Mouse (Mus musculus) forebrain, embryonic 10.5 days (tissue): Measurements from ENCODE around the gene Cfap99. TPM values are rescaled to one million over a fixed set of nuclear protein-coding genes. Genes with fewer than 3 reads are reported as not detected.

Source experiments
- DNase-seq: peaks from one replicate; pipeline ENCODE4 v3.0.0-alpha.2; 2017; ENCODE audit warnings: low spot score; ENCODE audit errors: extremely low spot score
- H3K27ac ChIP-seq: fragments of 300-500 bp; sonication (generic); 2 replicates; pipeline ENCODE4 v1.5.1; 2016; ENCODE audit warnings: mild to moderate bottlenecking
- H3K27me3 ChIP-seq: fragments of 300-500 bp; sonication (generic); 2 replicates; pipeline ENCODE4 v1.6.1; 2016; ENCODE audit warnings: mild to moderate bottlenecking; ENCODE audit not compliant: poor library complexity, severe bottlenecking
- H3K36me3 ChIP-seq: fragments of 300-500 bp; sonication (generic); replicated peaks from 2 replicates; pipeline ENCODE4 v1.6.1; 2016; ENCODE audit warnings: mild to moderate bottlenecking, moderate library complexity
- H3K4me1 ChIP-seq: fragments of 300-500 bp; sonication (generic); 2 replicates; pipeline ENCODE4 v1.6.1; 2016
- H3K4me3 ChIP-seq: fragments of 300-500 bp; sonication (generic); 2 replicates; pipeline ENCODE4 v1.5.1; 2016; ENCODE audit warnings: mild to moderate bottlenecking, moderate library complexity
- H3K9me3 ChIP-seq: fragments of 300-500 bp; sonication (generic); 2 replicates; pipeline ENCODE4 v1.6.1; 2016; ENCODE audit warnings: mild to moderate bottlenecking, moderate library complexity
- WGBS: fragments of 180-500 bp; shearing (Covaris S2); methylation state at CpG from one replicate; pipeline ENCODE4 v1.1.7; 2016; 5-methylcytosine and 5-hydroxymethylcytosine counted together
- polyA plus RNA-seq: library from polyadenylated mRNA; unstranded; fragments of >200 nt; fragmentation: Nextera tagmentation; extraction: Ambion mirVana; gene quantifications from 2 replicates; pipeline ENCODE4 v1.2.1, GENCODE M21; 2016

Gene Cfap99
- polyA plus RNA-seq, 1 experiment from 2014 or later = not detected

- no peaks in the 10 kb centered on the region for H3K27me3 ChIP-seq
- H3K9me3 ChIP-seq = no peaks in the 10 kb centered on the region
- H3K36me3 ChIP-seq = no peaks in the 10 kb centered on the region
- H3K4me1 ChIP-seq = no peaks in the 10 kb centered on the region
- 82% methylated on average over 2 of the region's 2 CpGs for WGBS
- H3K4me3 ChIP-seq = no peak overlapping the region
- DNase-seq = no peak
- H3K27ac ChIP-seq = no peak overlapping the region
Measured at GRCm38 (mm10) chr5:34319491-34320034, 31.2 kb downstream of the Cfap99 start.

- Histone ChIP-seq H3K36me3 (no peaks in the 10 kb centered on the region), H3K27me3 (no peaks in the 10 kb centered on the region), H3K27ac (no peak overlapping the region), H3K9me3 (no peaks in the 10 kb centered on the region), H3K4me1 (peaks cover 4% of the 10 kb centered on the region), H3K4me3 (no peak overlapping the region)
- 80% methylated on average over 4 of the region's 4 CpGs for WGBS
- no peak for DNase-seq
Measured at GRCm38 (mm10) chr5:34321236-34321635, 32.8 kb downstream of the Cfap99 start.

GRCm38 (mm10) chr5:34325286-34325685 lies 36.9 kb downstream of the Cfap99 start:
- Histone ChIP-seq H3K27me3 (no peaks in the 10 kb centered on the region; the same call in 1 of the 2 replicates), H3K4me1 (peaks cover 16% of the 10 kb centered on the region), H3K36me3 (no peaks in the 10 kb centered on the region), H3K27ac (no peak overlapping the region), H3K4me3 (no peak overlapping the region), H3K9me3 (no peaks in the 10 kb centered on the region)
- DNase-seq = no peak

GRCm38 (mm10) chr5:34326249-34326691 lies 37.9 kb downstream of the Cfap99 start:
- Histone ChIP-seq H3K36me3 (peaks cover 3% of the 10 kb centered on the region), H3K27ac (peak overlapping the region; percentile 83), H3K4me3 (peak overlapping the region; percentile 46; the same call in 1 of the 2 replicates), H3K27me3 (no peaks in the 10 kb centered on the region; the same call in 1 of the 2 replicates), H3K4me1 (peaks cover 16% of the 10 kb centered on the region), H3K9me3 (no peaks in the 10 kb centered on the region)
- no peak for DNase-seq
- 30% methylated on average over 4 of the region's 4 CpGs for WGBS

GRCm38 (mm10) chr5:34326875-34327576 lies 38.6 kb downstream of the Cfap99 start:
- DNase-seq = peak; percentile 37
- H3K4me1 ChIP-seq = peaks cover 16% of the 10 kb centered on the region
- no peaks in the 10 kb centered on the region; the same call in 1 of the 2 replicates for H3K27me3 ChIP-seq
- peak overlapping the region; percentile 83 for H3K27ac ChIP-seq
- H3K4me3 ChIP-seq = peak overlapping the region; percentile 46
- H3K36me3 ChIP-seq = peaks cover 6% of the 10 kb centered on the region
- no peaks in the 10 kb centered on the region for H3K9me3 ChIP-seq
- 14% methylated on average over 30 of the region's 31 CpGs for WGBS

GRCm38 (mm10) chr5:34330136-34330535 lies 41.7 kb downstream of the Cfap99 start:
- Histone ChIP-seq H3K36me3 (peaks cover 10% of the 10 kb centered on the region), H3K27me3 (no peaks in the 10 kb centered on the region; the same call in 1 of the 2 replicates), H3K4me3 (no peak overlapping the region), H3K9me3 (no peaks in the 10 kb centered on the region), H3K27ac (no peak overlapping the region), H3K4me1 (peaks cover 19% of the 10 kb centered on the region)
- no peak for DNase-seq
- 89% methylated on average over 2 of the region's 2 CpGs for WGBS

GRCm38 (mm10) chr5:34334081-34334480 lies 45.7 kb downstream of the Cfap99 start:
- Histone ChIP-seq H3K36me3 (peaks cover 19% of the 10 kb centered on the region), H3K4me3 (no peak overlapping the region), H3K27me3 (no peaks in the 10 kb centered on the region), H3K9me3 (no peaks in the 10 kb centered on the region), H3K4me1 (peaks cover 25% of the 10 kb centered on the region), H3K27ac (no peak overlapping the region)
- DNase-seq = no peak
- 92% methylated on average over 1 of the region's 1 CpGs for WGBS

- H3K9me3 ChIP-seq = no peaks in the 10 kb centered on the region
- peaks cover 28% of the 10 kb centered on the region for H3K4me1 ChIP-seq
- H3K4me3 ChIP-seq = peak overlapping the region; percentile 98
- peaks cover 34% of the 10 kb centered on the region for H3K36me3 ChIP-seq
- no peaks in the 10 kb centered on the region for H3K27me3 ChIP-seq
- peak overlapping the region; percentile 99 for H3K27ac ChIP-seq
- no peak for DNase-seq
- 3% methylated on average over 21 of the region's 21 CpGs for WGBS
Measured at GRCm38 (mm10) chr5:34335539-34336096, 47.2 kb downstream of the Cfap99 start.

GRCm38 (mm10) chr5:34336097-34336774 lies 47.8 kb downstream of the Cfap99 start, which contains the start of gene Rnf4:
Gene Rnf4, plus strand, starts transcription at chr5:34336289.
- WGBS = under 1% methylated on average over 67 of the region's 67 CpGs
- H3K9me3 ChIP-seq = no peaks in the 10 kb centered on the region
- H3K27me3 ChIP-seq = no peaks in the 10 kb centered on the region
- peaks cover 31% of the 10 kb centered on the region for H3K36me3 ChIP-seq
- DNase-seq = peak; percentile 98
- H3K4me3 ChIP-seq = peak within 1 kb of the TSS; percentile 98
- peak within 1 kb of the TSS; percentile 99 for H3K27ac ChIP-seq
- peaks cover 28% of the 10 kb centered on the region for H3K4me1 ChIP-seq

- Histone ChIP-seq H3K27me3 (no peaks in the 10 kb centered on the region), H3K9me3 (no peaks in the 10 kb centered on the region), H3K27ac (peak overlapping the region; percentile 99), H3K4me3 (peak overlapping the region; percentile 98), H3K4me1 (peaks cover 28% of the 10 kb centered on the region), H3K36me3 (peaks cover 31% of the 10 kb centered on the region)
- DNase-seq = peak; percentile 75
- under 1% methylated on average over 42 of the region's 42 CpGs for WGBS
Measured at GRCm38 (mm10) chr5:34336775-34337450, 48.5 kb downstream of the Cfap99 start.

GRCm38 (mm10) chr5:34340246-34340645 lies 51.8 kb downstream of the Cfap99 start:
- no peaks in the 10 kb centered on the region for H3K9me3 ChIP-seq
- WGBS = 94% methylated on average over 6 of the region's 6 CpGs
- no peak overlapping the region for H3K27ac ChIP-seq
- no peak for DNase-seq
- no peak overlapping the region for H3K4me3 ChIP-seq
- no peaks in the 10 kb centered on the region for H3K27me3 ChIP-seq
- H3K4me1 ChIP-seq = peaks cover 23% of the 10 kb centered on the region
- peaks cover 56% of the 10 kb centered on the region for H3K36me3 ChIP-seq

- no peaks in the 10 kb centered on the region for H3K9me3 ChIP-seq
- H3K36me3 ChIP-seq = peaks cover 100% of the 10 kb centered on the region
- no peaks in the 10 kb centered on the region for H3K4me1 ChIP-seq
- 92% methylated on average over 3 of the region's 3 CpGs for WGBS
- no peaks in the 10 kb centered on the region for H3K27me3 ChIP-seq
- no peak overlapping the region for H3K27ac ChIP-seq
- no peak for DNase-seq
- H3K4me3 ChIP-seq = no peak overlapping the region
Measured at GRCm38 (mm10) chr5:34352084-34352631, 63.8 kb downstream of the Cfap99 start.
